Mouse (Mus musculus) kidney, embryonic 16.5 days (tissue): ENCODE data around the gene Flot1. TPM values are rescaled to one million over a fixed set of nuclear protein-coding genes. Genes with fewer than 3 reads are reported as not detected.

Source experiments
- ATAC-seq: fragments of 200-750 bp; cut with Nextera tagmentation; 2 replicates; pipeline ENCODE4 v1.8.0; 2017; ENCODE audit warnings: moderate TSS enrichment; ENCODE audit not compliant: low FRiP score, low TSS enrichment
- H3K27ac ChIP-seq: fragments of 300-500 bp; sonication (generic); 2 replicates; pipeline ENCODE4 v1.5.1; 2014; ENCODE audit warnings: low read length
- H3K27me3 ChIP-seq: fragments of 300-500 bp; sonication (generic); 2 replicates; pipeline ENCODE4 v1.6.1; 2014; ENCODE audit warnings: low read length, control low read depth, mixed read lengths; ENCODE audit not compliant: insufficient read depth
- H3K36me3 ChIP-seq: fragments of 300-500 bp; sonication (generic); 2 replicates; pipeline ENCODE4 v1.6.1; 2014; ENCODE audit warnings: low read length, control low read depth, mixed read lengths; ENCODE audit not compliant: insufficient read depth
- H3K4me1 ChIP-seq: fragments of 300-500 bp; sonication (generic); 2 replicates; pipeline ENCODE4 v1.6.1; 2014; ENCODE audit warnings: low read length, control low read depth, mixed read lengths; ENCODE audit not compliant: insufficient read depth
- H3K4me2 ChIP-seq: fragments of 300-500 bp; sonication (generic); replicated peaks from 2 replicates; pipeline ENCODE4 v1.6.1; 2014; ENCODE audit warnings: low read depth, low read length
- H3K4me3 ChIP-seq: fragments of 300-500 bp; sonication (generic); 2 replicates; pipeline ENCODE4 v1.5.1; 2014; ENCODE audit warnings: mild to moderate bottlenecking, low read length
- H3K9ac ChIP-seq: fragments of 300-500 bp; sonication (generic); replicated peaks from 2 replicates; pipeline ENCODE4 v1.6.1; 2014; ENCODE audit warnings: low read length
- H3K9me3 ChIP-seq: fragments of 300-500 bp; sonication (generic); 2 replicates; pipeline ENCODE4 v1.6.1; 2016; ENCODE audit warnings: low read length, control low read depth
- WGBS: fragments of 180-500 bp; shearing (Covaris S2); extraction: QIAGEN DNeasy Blood & Tissue Kit; methylation state at CpG from one replicate; pipeline ENCODE4 v1.1.7; 2014; 5-methylcytosine and 5-hydroxymethylcytosine counted together
- polyA plus RNA-seq: library from polyadenylated mRNA; unstranded; fragments of >200 nt; fragmentation: Nextera tagmentation; extraction: Ambion mirVana; gene quantifications from 2 replicates; pipeline ENCODE4 v1.2.1, GENCODE M21; 2015

The Flot1 gene
- polyA plus RNA-seq, 1 experiment from 2014 or later, result 56.9 TPM

GRCm38 (mm10) chr17:35808073-35808472 is 15.0 kb upstream of the Flot1 start:
- Histone ChIP-seq H3K4me2 (no peak overlapping the region), H3K9me3 (no peaks in the 10 kb centered on the region), H3K27ac (no peak overlapping the region), H3K4me1 (peaks cover 6% of the 10 kb centered on the region), H3K27me3 (no peaks in the 10 kb centered on the region), H3K36me3 (no peaks in the 10 kb centered on the region), H3K4me3 (no peak overlapping the region), H3K9ac (no peak overlapping the region)
- 71% methylated on average over 9 of the region's 9 CpGs for WGBS
- no peak for ATAC-seq

GRCm38 (mm10) chr17:35809395-35809794 is 13.6 kb upstream of the Flot1 start:
- Histone ChIP-seq H3K27me3 (no peaks in the 10 kb centered on the region), H3K4me3 (no peak overlapping the region), H3K4me1 (peaks cover 14% of the 10 kb centered on the region), H3K4me2 (no peak overlapping the region), H3K27ac (no peak overlapping the region), H3K36me3 (no peaks in the 10 kb centered on the region), H3K9me3 (no peaks in the 10 kb centered on the region), H3K9ac (no peak overlapping the region)
- WGBS, result 88% methylated on average over 11 of the region's 11 CpGs
- no peak for ATAC-seq

GRCm38 (mm10) chr17:35810900-35811648 is 12.0 kb upstream of the Flot1 start:
- H3K4me1 ChIP-seq, result peaks cover 22% of the 10 kb centered on the region
- H3K36me3 ChIP-seq, result no peaks in the 10 kb centered on the region
- no peak overlapping the region for H3K4me2 ChIP-seq
- WGBS, result 73% methylated on average over 5 of the region's 5 CpGs
- H3K27ac ChIP-seq, result no peak overlapping the region
- H3K4me3 ChIP-seq, result no peak overlapping the region
- H3K9ac ChIP-seq, result no peak overlapping the region
- no peaks in the 10 kb centered on the region for H3K9me3 ChIP-seq
- H3K27me3 ChIP-seq, result no peaks in the 10 kb centered on the region
- no peak for ATAC-seq

GRCm38 (mm10) chr17:35812307-35812706 is 10.7 kb upstream of the Flot1 start:
- no peak overlapping the region for H3K9ac ChIP-seq
- H3K9me3 ChIP-seq, result no peaks in the 10 kb centered on the region
- H3K4me2 ChIP-seq, result no peak overlapping the region
- 78% methylated on average over 5 of the region's 5 CpGs for WGBS
- peak overlapping the region; percentile 75 for H3K27ac ChIP-seq
- H3K27me3 ChIP-seq, result no peaks in the 10 kb centered on the region
- H3K4me1 ChIP-seq, result peaks cover 26% of the 10 kb centered on the region
- no peak overlapping the region for H3K4me3 ChIP-seq
- ATAC-seq, result no peak
- no peaks in the 10 kb centered on the region for H3K36me3 ChIP-seq

- H3K9ac ChIP-seq, result no peak overlapping the region
- H3K9me3 ChIP-seq, result no peaks in the 10 kb centered on the region
- ATAC-seq, result no peak; the same call in 1 of the 2 replicates
- no peaks in the 10 kb centered on the region for H3K36me3 ChIP-seq
- H3K4me2 ChIP-seq, result no peak overlapping the region
- 55% methylated on average over 6 of the region's 6 CpGs for WGBS
- no peak overlapping the region for H3K4me3 ChIP-seq
- H3K27me3 ChIP-seq, result no peaks in the 10 kb centered on the region
- peak overlapping the region; percentile 75 for H3K27ac ChIP-seq
- peaks cover 30% of the 10 kb centered on the region for H3K4me1 ChIP-seq
These were observed 10.3 kb upstream of the Flot1 start for GRCm38 (mm10) chr17:35812736-35813135.

- no peak overlapping the region for H3K4me2 ChIP-seq
- peak overlapping the region; percentile 75 for H3K27ac ChIP-seq
- no peaks in the 10 kb centered on the region for H3K9me3 ChIP-seq
- peak; percentile 46 for ATAC-seq
- 35% methylated on average over 7 of the region's 7 CpGs for WGBS
- H3K36me3 ChIP-seq, result no peaks in the 10 kb centered on the region
- peaks cover 30% of the 10 kb centered on the region for H3K4me1 ChIP-seq
- H3K9ac ChIP-seq, result no peak overlapping the region
- no peaks in the 10 kb centered on the region for H3K27me3 ChIP-seq
- no peak overlapping the region for H3K4me3 ChIP-seq
These were observed 9.8 kb upstream of the Flot1 start for GRCm38 (mm10) chr17:35813245-35813647.

GRCm38 (mm10) chr17:35813653-35814052 is 9.4 kb upstream of the Flot1 start:
- ATAC-seq, result 0 out of 2 replicates have a peak, but pooled peaks have one; percentile 8
- no peaks in the 10 kb centered on the region for H3K27me3 ChIP-seq
- H3K9me3 ChIP-seq, result no peaks in the 10 kb centered on the region
- peaks cover 30% of the 10 kb centered on the region for H3K4me1 ChIP-seq
- WGBS, result 79% methylated on average over 7 of the region's 7 CpGs
- no peak overlapping the region for H3K4me2 ChIP-seq
- H3K9ac ChIP-seq, result no peak overlapping the region
- peak overlapping the region; percentile 75 for H3K27ac ChIP-seq
- no peaks in the 10 kb centered on the region for H3K36me3 ChIP-seq
- no peak overlapping the region for H3K4me3 ChIP-seq

- H3K4me1 ChIP-seq, result peaks cover 30% of the 10 kb centered on the region
- no peak overlapping the region for H3K9ac ChIP-seq
- H3K9me3 ChIP-seq, result no peaks in the 10 kb centered on the region
- peak overlapping the region; percentile 84 for H3K27ac ChIP-seq
- 38% methylated on average over 6 of the region's 6 CpGs for WGBS
- no peak overlapping the region for H3K4me3 ChIP-seq
- no peak overlapping the region for H3K4me2 ChIP-seq
- H3K27me3 ChIP-seq, result 0 out of 2 replicates have a peak, but pooled peaks cover 2% of the 10 kb centered on the region
- peak; percentile 26; the same call in 1 of the 2 replicates for ATAC-seq
- H3K36me3 ChIP-seq, result no peaks in the 10 kb centered on the region
These were observed 8.4 kb upstream of the Flot1 start for GRCm38 (mm10) chr17:35814678-35815077.

GRCm38 (mm10) chr17:35815836-35816235 is 7.2 kb upstream of the Flot1 start:
- Histone ChIP-seq H3K27ac (peak overlapping the region; percentile 84; the same call in 1 of the 2 replicates), H3K9ac (no peak overlapping the region), H3K36me3 (no peaks in the 10 kb centered on the region), H3K27me3 (0 out of 2 replicates have a peak, but pooled peaks cover 3% of the 10 kb centered on the region), H3K4me2 (no peak overlapping the region), H3K4me3 (no peak overlapping the region), H3K9me3 (no peaks in the 10 kb centered on the region), H3K4me1 (peaks cover 32% of the 10 kb centered on the region)
- 52% methylated on average over 7 of the region's 7 CpGs for WGBS
- ATAC-seq, result no peak

GRCm38 (mm10) chr17:35816686-35817085 is 6.3 kb upstream of the Flot1 start:
- no peak overlapping the region for H3K4me3 ChIP-seq
- ATAC-seq, result no peak
- H3K27ac ChIP-seq, result no peak overlapping the region
- 42% methylated on average over 8 of the region's 14 CpGs for WGBS
- no peak overlapping the region for H3K9ac ChIP-seq
- peaks cover 38% of the 10 kb centered on the region for H3K4me1 ChIP-seq
- no peaks in the 10 kb centered on the region for H3K36me3 ChIP-seq
- no peaks in the 10 kb centered on the region for H3K9me3 ChIP-seq
- no peak overlapping the region for H3K4me2 ChIP-seq
- 0 out of 2 replicates have a peak, but pooled peaks cover 3% of the 10 kb centered on the region for H3K27me3 ChIP-seq
